Mouse (Mus musculus) lung, postnatal 25 days (tissue): ENCODE measurements around the gene Rnf121.
A peak's percentile ranks its signal among the peaks of the same experiment; 100 is the strongest.
"Not testable (repeated sequence)": the region's sequence is repeated elsewhere in the genome, so short reads cannot be mapped to it uniquely, and the experiment has no call there.

ENCODE experiments used
- DNase-seq: peaks from one replicate; pipeline ENCODE4 v3.0.0; 2022; ENCODE audit warnings: low spot score

Rnf121 gene

DNA sequence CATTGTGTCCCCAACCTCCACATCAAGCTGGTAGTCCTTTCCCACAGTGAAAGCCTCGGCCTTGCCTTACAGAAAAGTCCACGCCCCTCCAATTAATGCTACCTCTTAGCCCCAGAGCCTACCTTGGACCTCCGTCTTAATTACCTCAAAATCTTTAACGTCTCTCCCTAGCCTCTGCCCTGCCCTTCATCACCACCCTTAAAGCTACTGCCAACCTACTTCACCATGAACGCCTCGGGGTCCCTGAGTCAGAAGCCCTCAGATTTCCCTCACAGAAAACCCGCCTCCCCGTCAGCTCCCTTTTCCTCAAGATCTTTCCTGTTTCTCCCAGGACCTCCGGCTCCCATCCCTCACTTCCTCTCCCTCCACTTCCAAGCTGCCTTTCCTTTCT is 619 bp downstream of the Rnf121 start:
- no peak for DNase-seq

DNA sequence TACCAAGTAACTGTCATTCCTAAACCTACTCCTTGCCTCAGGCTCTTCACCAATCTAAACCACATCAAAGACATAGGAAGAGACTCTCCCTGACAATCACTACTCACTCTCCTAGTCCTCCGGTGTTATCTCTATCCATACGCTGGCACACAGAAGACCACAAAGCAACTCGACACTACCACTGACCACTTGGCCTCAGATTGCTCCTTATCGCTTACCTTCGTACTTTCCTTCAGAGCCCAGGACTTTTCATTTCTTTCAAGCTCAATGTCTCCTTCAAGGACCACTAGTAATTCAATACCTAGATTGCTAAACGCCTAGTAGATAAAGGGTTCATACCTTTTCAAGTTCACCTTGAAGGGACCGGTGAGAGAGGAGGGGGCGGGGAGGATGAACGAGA is 1.4 kb downstream of the Rnf121 start:
- no peak for DNase-seq

DNA sequence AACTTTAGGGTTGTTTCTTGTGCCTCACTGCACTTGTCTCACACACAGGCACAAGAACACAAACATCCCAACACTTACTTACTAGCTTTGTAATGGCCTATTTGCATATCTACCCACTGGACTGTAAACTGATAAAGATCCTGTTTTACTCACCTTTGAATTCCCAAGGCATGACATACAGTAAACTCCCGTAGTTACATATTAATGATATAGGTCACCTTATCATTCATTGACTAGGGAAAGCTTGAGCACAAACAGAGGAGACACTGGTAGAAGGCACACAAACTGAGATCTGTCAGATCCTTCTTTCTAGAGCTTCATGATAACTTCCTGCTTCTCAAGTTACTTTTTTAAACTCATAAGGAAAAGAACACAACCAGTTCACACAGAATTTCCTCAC is 3.1 kb downstream of the Rnf121 start:
- no peak for DNase-seq

DNA sequence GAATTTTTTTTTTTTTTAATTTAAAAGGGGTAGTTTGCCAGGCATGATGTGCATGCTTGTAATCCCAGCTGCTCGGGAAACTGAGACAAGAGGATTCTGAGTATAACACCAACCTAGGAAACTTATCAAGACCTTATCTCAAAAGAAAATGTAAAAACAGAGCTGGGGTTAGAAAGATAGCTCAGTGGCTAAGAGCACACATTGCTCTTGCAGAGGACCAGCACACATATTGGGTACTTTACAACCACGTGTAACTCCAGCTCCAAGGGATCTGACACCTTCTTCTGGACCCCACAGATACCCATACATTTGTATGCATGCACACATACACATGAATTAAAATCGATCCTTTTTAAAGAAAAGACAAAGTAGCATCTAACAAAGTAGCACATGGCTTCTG is 3.9 kb downstream of the Rnf121 start:
- no peak for DNase-seq

DNA sequence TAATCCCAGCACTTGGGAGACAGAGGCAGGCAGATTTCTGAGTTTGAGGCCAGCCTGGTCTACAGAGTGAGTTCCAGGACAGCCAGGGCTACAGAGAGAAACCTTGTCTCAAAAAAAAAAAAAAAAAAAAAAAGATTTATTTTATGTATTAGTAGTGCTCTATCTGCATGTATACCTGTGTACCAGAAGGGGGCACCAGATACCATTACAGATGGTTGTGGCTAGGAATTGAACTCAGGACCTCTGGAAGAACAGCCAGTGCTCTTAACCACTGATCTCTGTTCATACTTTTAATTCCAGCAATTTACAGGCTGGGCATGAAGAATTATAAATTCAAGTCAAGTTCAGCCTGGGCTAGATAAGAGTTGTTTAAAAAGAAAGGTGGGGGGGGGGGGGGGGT is 16.7 kb downstream of the Rnf121 start:
- DNase-seq = not testable (repeated sequence)

DNA sequence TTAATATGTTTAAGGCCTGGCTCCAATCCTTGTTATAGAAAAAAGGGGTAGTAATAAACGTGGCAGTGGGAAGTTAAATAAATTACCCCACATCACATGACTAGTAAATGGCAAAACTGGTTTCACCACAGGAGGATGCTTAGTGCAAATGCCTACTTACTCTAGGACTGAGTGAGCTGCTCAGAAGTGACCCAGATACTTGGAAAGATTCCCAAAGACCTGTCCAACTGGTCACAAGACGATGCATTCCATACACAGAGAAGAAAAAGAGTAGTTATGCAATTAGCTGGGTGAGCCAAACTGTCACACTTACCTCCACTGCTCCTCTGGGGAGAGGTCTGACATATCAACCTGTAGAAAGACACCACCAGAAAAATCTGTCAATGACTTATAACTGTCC is 23.0 kb downstream of the Rnf121 start:
- peak; percentile 49 for DNase-seq

DNA sequence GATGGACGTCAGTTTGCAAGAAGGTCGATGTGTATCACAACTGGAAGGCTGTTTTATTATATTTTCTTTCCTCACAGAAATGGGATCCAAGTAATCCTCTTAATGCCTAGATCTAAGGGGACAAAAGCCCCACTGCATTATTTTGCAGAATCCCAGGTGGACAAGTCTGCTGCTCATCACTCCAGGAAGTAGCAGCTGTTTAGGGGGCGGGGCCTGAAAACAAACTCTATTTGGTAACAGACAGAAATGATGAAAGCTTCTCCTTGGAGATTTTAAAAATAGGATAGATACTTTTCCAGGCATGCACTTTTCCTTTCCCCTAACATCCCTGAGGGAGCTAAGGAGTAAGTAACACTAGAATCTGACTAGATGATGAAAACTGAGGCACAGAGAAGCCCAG is 28.0 kb downstream of the Rnf121 start:
- no peak for DNase-seq

DNA sequence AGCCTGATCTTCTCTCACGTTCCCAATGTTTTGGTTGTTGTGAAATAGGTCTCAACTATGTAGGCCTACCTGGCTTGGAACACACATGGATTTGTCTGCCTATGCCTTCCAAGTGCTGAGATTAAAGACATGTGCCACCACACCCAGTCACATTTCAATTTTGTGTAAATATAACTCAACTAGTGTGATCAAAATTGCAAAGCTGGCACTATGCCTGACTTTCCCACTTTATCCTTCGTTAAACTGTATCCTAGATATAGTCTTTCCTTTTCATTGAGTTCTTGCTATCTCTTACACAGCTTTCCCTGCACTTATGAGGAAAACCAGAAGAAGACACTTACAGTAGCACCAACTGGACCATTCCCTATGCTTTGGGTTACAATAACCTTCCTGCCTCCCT is 29.7 kb downstream of the Rnf121 start:
- DNase-seq = no peak

DNA sequence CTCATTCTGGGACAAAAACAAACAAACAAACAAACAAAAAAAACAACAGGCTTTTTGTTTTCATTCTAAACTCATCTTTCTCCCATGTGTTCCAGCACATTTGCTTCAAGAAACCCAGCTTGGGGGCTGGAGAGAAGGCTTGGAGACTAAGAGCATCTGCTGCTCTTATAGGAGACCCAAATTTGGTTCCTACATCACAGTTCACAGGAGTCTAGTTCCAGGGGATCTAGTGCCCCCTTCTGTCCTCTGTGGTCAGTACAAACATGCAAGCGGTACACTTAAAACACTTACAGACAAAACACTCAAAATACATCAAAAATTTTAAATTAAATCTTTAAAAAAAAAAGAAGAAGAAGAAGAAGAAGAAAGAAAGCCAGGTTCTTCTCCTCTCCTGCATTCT is 30.4 kb downstream of the Rnf121 start:
- no peak for DNase-seq

DNA sequence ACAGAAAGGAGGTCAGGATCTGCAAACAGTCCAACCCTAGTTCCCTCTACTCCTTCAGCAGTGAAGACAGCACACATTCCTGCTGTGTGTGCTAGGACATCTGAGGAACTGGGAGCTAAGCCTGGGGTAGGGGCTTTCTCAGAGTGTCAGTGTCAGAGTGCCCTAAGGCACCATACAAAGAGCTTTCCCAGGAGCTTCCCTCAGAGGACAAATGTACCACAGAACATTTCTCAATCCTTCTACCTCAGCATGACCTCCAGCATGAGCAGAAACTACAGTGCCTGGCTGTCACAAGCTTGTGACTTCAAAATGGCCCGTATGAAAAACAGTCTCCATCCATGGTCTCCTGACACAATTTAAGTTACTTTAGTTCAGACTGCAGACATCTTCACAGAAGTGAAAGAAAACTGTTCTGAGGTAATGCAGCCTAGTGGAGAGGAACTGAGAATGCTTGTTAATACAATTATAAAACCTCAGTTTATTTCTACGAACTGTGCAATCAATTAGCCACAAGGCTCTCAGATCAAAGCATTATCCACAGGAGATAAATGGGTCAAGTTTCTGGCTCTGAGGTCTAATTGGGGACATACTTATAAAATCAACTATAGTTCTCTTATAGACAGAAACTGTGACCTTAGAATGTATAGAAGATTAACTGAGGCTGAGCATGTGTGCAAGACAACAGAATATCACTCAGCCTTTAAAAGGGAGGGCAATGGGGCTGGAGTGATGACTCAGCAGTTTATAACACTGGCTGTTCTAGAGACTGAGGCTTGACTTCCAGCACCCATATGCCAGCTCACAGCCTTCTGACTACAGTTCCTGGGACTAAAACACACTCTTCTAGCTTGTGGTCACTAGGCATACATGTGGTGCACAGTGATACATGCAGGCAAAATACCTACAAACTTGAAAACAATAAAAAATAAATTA is 39.8 kb downstream of the Rnf121 start:
- DNase-seq = no peak

DNA sequence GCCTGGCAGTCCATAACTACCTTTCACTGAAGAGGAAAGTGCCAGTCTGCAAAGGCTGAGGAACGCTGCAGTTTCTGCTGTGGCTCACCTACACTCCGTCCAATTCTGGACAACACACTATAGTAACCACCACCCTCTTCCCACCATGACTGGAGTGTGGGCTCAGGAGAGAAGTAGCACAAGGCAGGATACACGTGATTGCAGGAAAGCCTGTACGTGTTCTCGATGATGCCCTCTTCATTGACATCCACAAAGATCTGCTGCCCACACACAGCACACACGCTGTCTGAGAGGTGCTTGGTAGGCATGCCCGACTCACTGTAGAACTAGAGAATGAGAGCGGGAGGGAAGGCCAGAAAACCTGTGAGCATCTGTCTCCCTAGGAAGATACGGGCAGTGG is 41.4 kb downstream of the Rnf121 start:
- no peak for DNase-seq

DNA sequence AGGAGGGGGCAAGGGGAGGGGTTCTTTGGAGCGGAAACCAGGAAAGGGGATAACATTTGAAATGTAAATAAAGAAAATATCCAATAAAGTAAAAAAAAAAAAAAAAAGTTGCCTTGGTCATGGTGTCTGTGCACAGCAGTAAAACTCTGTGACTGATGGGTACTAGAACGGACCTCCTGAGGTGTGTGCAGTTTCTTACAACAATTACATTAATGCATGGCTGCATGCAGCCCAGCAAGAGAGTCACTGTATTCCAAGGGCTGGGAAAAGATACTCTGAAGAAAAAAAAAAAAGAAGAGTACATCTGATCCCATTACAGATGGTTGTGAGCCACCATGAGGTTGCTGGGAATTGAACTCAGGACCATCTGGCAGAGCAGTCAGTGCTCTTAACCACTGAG is 44.3 kb downstream of the Rnf121 start:
- DNase-seq = not testable (repeated sequence)

DNA sequence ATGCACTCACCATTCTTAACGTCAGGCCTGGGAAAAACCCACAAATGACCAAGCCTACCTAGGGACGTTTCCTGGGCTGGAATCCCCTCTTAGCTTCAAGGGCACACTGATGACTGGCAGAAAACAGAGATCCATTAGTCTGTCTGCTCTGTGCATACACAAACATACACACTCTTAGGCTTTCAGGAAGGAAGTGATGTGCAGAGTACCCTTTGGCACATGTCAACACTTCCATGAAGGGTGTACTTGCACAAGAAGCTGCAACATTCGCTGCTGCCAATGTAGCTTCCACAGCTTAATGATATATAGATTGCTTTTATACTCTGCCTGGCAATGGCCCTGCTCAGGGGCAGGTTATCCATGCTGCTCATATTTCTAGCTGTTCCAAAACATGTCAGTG is 45.9 kb downstream of the Rnf121 start:
- no peak for DNase-seq

DNA sequence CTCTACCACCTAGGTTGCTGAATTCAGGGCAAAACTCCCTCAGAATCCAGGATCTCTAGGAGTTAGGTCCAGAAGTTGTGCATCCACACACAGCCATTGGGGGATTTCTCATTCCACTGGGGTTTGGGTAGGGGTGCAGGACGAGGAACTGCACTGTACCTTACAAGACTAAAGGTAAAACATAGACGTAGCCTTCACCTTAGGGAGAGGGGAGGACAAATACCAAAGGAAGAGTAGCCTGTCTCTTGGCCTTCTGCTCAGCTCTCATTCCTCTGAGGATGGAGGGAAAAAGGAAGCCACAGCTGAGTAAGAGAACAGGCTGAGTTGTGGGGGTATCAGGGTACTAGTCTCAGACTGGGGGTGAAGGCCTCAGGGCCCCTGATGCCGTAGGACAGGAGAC is 46.7 kb downstream of the Rnf121 start, which contains the start of gene Il18bp:
TSS of gene Il18bp (minus strand) at position 101 of the 400 bp plus-strand sequence.
- no peak for DNase-seq

DNA sequence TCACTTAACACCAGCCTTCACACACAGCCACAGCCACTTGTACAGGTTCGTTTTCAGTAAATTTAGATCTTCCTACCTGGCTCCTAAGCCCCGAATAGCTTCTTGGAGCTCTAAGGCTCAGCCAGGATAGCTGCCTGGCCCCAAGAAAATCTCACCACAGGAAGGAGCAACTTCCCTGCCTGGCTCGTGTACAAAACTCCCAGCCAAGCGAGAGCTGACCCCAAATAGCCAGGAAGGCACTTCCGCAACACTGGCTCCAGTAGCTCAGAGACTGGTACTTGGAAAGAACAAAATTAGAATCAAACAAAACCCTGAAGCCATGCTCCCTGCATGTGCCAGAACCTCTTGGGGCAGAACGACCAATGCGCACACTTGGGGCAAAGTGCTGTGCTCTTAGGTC is 47.2 kb downstream of the Rnf121 start:
- DNase-seq = no peak

DNA sequence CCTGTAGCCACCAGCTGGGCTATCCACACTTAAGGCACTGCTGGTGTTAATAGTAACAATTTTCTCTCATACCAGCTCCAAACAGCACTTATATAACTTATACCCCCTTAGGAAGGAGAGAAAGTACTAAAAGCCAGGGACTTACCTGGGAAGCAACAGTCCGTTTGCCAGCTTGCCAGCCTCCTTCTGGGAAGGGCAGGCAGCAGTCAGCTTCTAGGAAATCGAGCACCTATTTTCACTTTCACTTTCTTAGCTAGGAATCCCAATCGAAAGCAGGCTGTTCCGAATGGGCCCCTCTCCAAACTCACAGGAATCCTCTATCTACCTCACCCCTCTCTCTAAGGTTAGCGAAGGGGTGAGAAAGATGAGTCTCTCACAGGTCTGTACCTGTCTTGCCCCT is 47.8 kb downstream of the Rnf121 start:
- DNase-seq = peak; percentile 42

DNA sequence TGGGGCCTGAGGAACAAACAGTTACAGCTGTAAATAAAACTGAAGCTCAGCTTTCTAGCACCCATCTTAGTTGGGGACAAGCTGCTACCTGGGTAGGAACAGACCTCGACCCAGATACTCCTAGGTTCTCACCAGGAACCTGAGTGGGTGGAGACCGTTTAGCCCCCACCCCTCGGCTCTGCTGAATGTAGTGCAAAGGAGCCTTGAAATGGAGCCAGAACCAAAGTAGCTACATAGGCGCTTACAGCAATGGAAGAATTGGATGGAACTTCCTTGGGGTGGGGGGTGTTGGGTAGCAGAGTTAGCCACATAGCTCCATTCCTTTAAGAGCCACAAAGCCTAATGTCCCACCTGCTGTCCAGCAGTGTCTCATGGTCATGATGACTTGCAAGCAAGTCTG is 48.3 kb downstream of the Rnf121 start:
- DNase-seq = no peak

DNA sequence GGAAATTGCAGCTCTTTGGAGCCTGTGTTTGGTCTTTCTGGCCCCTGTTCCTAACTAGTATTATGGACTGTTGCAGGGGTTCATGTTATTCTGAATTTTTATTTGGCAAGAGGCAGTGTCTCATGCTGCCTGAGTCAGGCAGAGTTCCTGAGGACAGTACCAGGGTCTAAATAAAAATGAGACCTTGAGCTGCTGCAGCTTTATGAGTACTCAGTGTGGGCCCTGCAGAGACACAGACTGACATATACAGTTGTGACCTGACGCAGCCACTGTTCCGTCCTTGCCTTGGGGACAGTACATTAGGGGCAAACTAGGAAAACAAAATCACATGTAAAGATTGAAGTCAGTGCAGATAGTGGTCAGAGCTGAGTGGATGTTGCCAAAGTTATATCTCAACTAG is 50.3 kb downstream of the Rnf121 start:
- no peak for DNase-seq

DNA sequence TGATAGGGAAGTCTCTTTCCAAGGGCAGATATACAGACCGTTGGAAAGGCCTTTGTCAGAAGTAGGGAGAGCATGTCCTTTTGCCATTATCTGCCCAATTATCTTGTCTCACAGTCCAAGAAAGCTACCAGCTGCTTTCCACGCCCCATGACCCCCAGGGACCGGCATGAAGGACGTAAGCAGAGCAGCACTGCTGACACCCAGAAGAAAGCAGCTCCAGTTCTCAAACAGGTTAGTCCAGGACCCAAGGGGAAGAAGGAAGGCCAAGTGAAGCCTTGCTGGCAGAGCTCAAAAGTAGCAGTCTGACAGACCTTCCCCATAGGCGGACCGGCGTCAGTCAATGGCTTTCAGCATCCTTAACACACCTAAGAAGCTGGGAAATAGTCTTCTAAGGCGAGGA is 51.9 kb downstream of the Rnf121 start:
- DNase-seq = no peak

DNA sequence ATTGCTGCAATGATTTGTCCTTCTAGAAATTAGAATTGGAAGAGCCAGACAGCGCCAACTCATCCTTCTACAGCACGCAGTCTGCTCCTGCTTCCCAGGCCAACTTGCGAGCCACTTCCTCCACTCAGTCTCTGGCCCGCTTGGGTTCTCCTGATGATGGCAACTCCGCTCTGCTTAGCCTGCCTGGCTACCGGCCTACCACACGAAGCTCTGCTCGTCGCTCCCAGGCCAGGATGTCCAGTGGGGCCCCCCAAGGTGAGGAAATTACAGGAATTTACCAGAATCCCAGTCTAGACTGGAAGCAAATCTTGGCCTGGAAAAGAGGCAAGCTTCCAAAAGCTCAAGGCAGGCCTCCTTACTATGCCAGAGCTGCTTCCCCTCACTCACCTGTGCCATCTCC is 53.4 kb downstream of the Rnf121 start:
- DNase-seq = no peak

DNA sequence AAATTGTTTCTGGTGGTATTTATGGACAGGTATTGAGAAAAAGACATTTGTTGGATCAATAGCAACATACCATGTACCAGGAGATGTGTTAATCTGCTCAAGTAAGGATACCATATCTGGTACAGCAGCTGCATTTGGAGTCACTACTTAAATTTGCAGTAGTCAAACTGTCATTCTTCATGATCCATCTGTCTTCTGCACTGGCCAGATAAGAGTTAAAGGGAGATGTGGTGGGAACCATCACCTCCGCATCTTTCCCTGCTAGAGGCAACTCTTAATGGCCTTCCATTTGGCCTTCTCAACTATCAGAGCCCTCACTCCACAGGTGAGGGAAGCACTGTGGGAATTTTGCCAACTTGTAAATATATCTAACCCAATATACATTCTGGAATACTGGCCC is 58.7 kb downstream of the Rnf121 start:
- DNase-seq = no peak

DNA sequence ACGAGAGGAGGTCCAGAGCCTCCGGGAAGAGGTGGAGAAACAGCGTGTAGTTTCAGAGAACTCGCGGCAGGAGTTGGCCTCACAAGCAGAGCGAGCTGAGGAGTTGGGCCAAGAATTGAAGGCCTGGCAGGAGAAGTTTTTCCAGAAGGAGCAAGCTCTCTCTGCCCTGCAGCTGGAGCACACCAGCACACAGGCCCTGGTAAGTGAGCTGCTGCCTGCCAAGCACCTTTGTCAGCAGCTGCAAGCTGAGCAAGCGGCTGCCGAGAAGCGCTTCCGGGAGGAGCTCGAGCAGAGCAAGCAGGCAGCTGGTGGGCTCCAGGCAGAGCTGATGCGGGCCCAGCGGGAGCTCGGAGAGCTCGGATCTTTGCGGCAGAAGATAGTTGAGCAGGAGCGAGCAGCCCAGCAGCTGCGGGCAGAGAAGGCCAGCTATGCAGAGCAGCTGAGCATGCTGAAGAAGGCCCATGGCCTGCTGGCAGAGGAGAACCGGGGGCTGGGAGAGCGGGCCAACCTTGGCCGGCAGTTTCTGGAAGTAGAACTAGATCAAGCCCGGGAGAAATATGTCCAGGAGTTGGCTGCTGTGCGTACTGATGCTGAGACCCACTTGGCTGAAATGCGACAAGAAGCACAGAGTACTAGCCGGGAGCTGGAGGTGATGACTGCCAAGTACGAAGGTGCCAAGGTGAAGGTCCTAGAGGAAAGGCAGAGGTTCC is 64.2 kb downstream of the Rnf121 start:
- DNase-seq = peak; percentile 21

DNA sequence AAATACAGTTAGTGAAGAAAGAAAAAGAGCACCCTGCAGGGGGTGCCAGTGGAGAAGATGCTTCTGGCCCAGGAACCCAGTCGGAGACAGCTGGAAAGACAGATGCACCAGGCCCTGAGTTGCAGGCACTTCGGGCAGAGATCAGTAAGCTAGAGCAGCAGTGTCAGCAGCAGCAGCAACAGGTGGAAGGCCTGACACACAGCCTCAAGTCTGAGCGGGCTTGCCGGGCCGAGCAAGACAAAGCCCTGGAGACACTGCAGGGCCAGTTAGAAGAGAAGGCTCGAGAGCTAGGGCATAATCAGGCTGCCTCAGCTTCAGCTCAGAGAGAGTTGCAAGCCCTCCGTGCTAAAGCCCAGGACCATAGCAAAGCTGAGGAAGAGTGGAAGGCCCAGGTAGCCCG is 65.0 kb downstream of the Rnf121 start:
- DNase-seq = no peak
